Mouse (Mus musculus) heart, embryonic 15.5 days (tissue): ENCODE data around the gene Map2k7. TPM values are rescaled to one million over a fixed set of nuclear protein-coding genes. Genes with fewer than 3 reads are reported as not detected.

Source experiments
- ATAC-seq: fragments of 200-750 bp; cut with Nextera tagmentation; replicated peaks from 2 replicates; pipeline ENCODE4 v1.8.0; 2017; ENCODE audit warnings: low read depth, moderate TSS enrichment; ENCODE audit not compliant: insufficient number of reproducible peaks, insufficient read depth, low FRiP score
- H3K27ac ChIP-seq: fragments of 300-500 bp; sonication (generic); 2 replicates; pipeline ENCODE4 v1.5.1; 2015; ENCODE audit warnings: mild to moderate bottlenecking, inconsistent platforms
- H3K27me3 ChIP-seq: fragments of 300-500 bp; sonication (generic); 2 replicates; pipeline ENCODE4 v1.6.1; 2015; ENCODE audit warnings: inconsistent platforms
- H3K36me3 ChIP-seq: fragments of 300-500 bp; sonication (generic); 2 replicates; pipeline ENCODE4 v1.6.1; 2015; ENCODE audit warnings: mild to moderate bottlenecking, inconsistent platforms
- H3K4me1 ChIP-seq: fragments of 300-500 bp; sonication (generic); replicated peaks from 2 replicates; pipeline ENCODE4 v1.6.1; 2015; ENCODE audit warnings: inconsistent platforms
- H3K4me2 ChIP-seq: fragments of 300-500 bp; sonication (generic); 2 replicates; pipeline ENCODE4 v1.6.1; 2015; ENCODE audit warnings: inconsistent platforms, mild to moderate bottlenecking, moderate library complexity
- H3K4me3 ChIP-seq: fragments of 300-500 bp; sonication (generic); 2 replicates; pipeline ENCODE4 v1.5.1; 2015; ENCODE audit warnings: mild to moderate bottlenecking, inconsistent platforms
- H3K9ac ChIP-seq: fragments of 300-500 bp; sonication (generic); 2 replicates; pipeline ENCODE4 v1.6.1; 2015; ENCODE audit warnings: mild to moderate bottlenecking, inconsistent platforms
- H3K9me3 ChIP-seq: fragments of 300-500 bp; sonication (generic); replicated peaks from 2 replicates; pipeline ENCODE4 v1.6.1; 2016; ENCODE audit warnings: inconsistent platforms
- WGBS: fragments of 180-500 bp; shearing (Covaris S2); methylation state at CpG from one replicate; pipeline ENCODE4 v1.1.7; 2015; ENCODE audit warnings: mixed read lengths; 5-methylcytosine and 5-hydroxymethylcytosine counted together
- polyA plus RNA-seq: library from polyadenylated mRNA; unstranded; fragments of >200 nt; fragmentation: Nextera tagmentation; extraction: Ambion mirVana; gene quantifications from 2 replicates; pipeline ENCODE4 v1.2.1, GENCODE M21; 2015

The Map2k7 gene
- polyA plus RNA-seq, 1 experiment from 2014 or later = 21.0 TPM

GRCm38 (mm10) chr8:4212809-4213209 is 25.7 kb upstream of the Map2k7 start:
- no peak overlapping the region for H3K27ac ChIP-seq
- H3K9ac ChIP-seq = peak overlapping the region; percentile 36
- peak overlapping the region; percentile 47 for H3K4me3 ChIP-seq
- ATAC-seq = 0 out of 2 replicates have a peak, but pooled peaks have one; percentile 11
- WGBS = under 1% methylated on average over 25 of the region's 25 CpGs
- H3K4me2 ChIP-seq = peak overlapping the region; percentile 83
- peaks cover 47% of the 10 kb centered on the region for H3K27me3 ChIP-seq
- H3K36me3 ChIP-seq = 0 out of 2 replicates have a peak, but pooled peaks cover 3% of the 10 kb centered on the region
- H3K9me3 ChIP-seq = no peaks in the 10 kb centered on the region
- H3K4me1 ChIP-seq = peaks cover 35% of the 10 kb centered on the region

GRCm38 (mm10) chr8:4213210-4214005 is 25.1 kb upstream of the Map2k7 start:
- peak overlapping the region; percentile 83 for H3K4me2 ChIP-seq
- WGBS = 1% methylated on average over 18 of the region's 18 CpGs

GRCm38 (mm10) chr8:4214006-4214980 is 24.2 kb upstream of the Map2k7 start:
- ATAC-seq = peak; percentile 51
- H3K4me3 ChIP-seq = peak overlapping the region; percentile 47
- H3K27me3 ChIP-seq = peaks cover 57% of the 10 kb centered on the region

More at GRCm38 (mm10) chr8:4213210-4214005, 25.1 kb upstream of the Map2k7 start:
- Histone ChIP-seq H3K4me3 (peak overlapping the region; percentile 47), H3K4me1 (peaks cover 35% of the 10 kb centered on the region), H3K27ac (no peak overlapping the region; the same call in 1 of the 2 replicates), H3K9ac (peak overlapping the region; percentile 36), H3K9me3 (no peaks in the 10 kb centered on the region), H3K27me3 (peaks cover 53% of the 10 kb centered on the region), H3K36me3 (0 out of 2 replicates have a peak, but pooled peaks cover 3% of the 10 kb centered on the region)
- ATAC-seq = peak; percentile 43

GRCm38 (mm10) chr8:4216296-4216695 is 22.2 kb upstream of the Map2k7 start:
- H3K27ac ChIP-seq = no peak overlapping the region
- peaks cover 57% of the 10 kb centered on the region for H3K27me3 ChIP-seq
- peaks cover 35% of the 10 kb centered on the region for H3K4me1 ChIP-seq
- H3K4me2 ChIP-seq = peak overlapping the region; percentile 89
- peak overlapping the region; percentile 55 for H3K4me3 ChIP-seq
- ATAC-seq = no peak
- no peaks in the 10 kb centered on the region for H3K9me3 ChIP-seq
- no peaks in the 10 kb centered on the region for H3K36me3 ChIP-seq
- WGBS = 14% methylated on average over 18 of the region's 18 CpGs
- no peak overlapping the region for H3K9ac ChIP-seq

More at GRCm38 (mm10) chr8:4214006-4214980, 24.2 kb upstream of the Map2k7 start:
- no peak overlapping the region; the same call in 1 of the 2 replicates for H3K27ac ChIP-seq
- WGBS = 6% methylated on average over 33 of the region's 33 CpGs
- peaks cover 35% of the 10 kb centered on the region for H3K4me1 ChIP-seq
- peak overlapping the region; percentile 83 for H3K4me2 ChIP-seq
- H3K36me3 ChIP-seq = 0 out of 2 replicates have a peak, but pooled peaks cover 3% of the 10 kb centered on the region
- no peaks in the 10 kb centered on the region for H3K9me3 ChIP-seq
- H3K9ac ChIP-seq = peak overlapping the region; percentile 36; the same call in 1 of the 2 replicates

- peak within 1 kb of the TSS; percentile 89 for H3K4me2 ChIP-seq
- H3K4me1 ChIP-seq = peaks cover 35% of the 10 kb centered on the region
- H3K36me3 ChIP-seq = no peaks in the 10 kb centered on the region
- no peak within 1 kb of the TSS for H3K27ac ChIP-seq
- peak within 1 kb of the TSS; percentile 46 for H3K9ac ChIP-seq
- no peaks in the 10 kb centered on the region for H3K9me3 ChIP-seq
- 2% methylated on average over 44 of the region's 44 CpGs for WGBS
- no peak; the same call in 1 of the 2 replicates for ATAC-seq
- peak within 1 kb of the TSS; percentile 55 for H3K4me3 ChIP-seq
- H3K27me3 ChIP-seq = peaks cover 57% of the 10 kb centered on the region
These were observed 21.5 kb upstream of the Map2k7 start, which contains the start of gene Prr36 for GRCm38 (mm10) chr8:4216791-4217621. TSS of gene Prr36 (minus strand) at chr8:4217459.

GRCm38 (mm10) chr8:4219617-4220016 is 18.9 kb upstream of the Map2k7 start:
- no peak overlapping the region for H3K4me2 ChIP-seq
- no peak overlapping the region for H3K27ac ChIP-seq
- peaks cover 16% of the 10 kb centered on the region for H3K4me1 ChIP-seq
- no peak overlapping the region for H3K9ac ChIP-seq
- H3K36me3 ChIP-seq = no peaks in the 10 kb centered on the region
- no peaks in the 10 kb centered on the region for H3K9me3 ChIP-seq
- no peak for ATAC-seq
- H3K27me3 ChIP-seq = peaks cover 48% of the 10 kb centered on the region
- WGBS = 78% methylated on average over 3 of the region's 3 CpGs
- no peak overlapping the region for H3K4me3 ChIP-seq

- no peaks in the 10 kb centered on the region for H3K36me3 ChIP-seq
- ATAC-seq = no peak
- H3K27me3 ChIP-seq = peaks cover 44% of the 10 kb centered on the region
- no peak overlapping the region for H3K9ac ChIP-seq
- H3K4me2 ChIP-seq = no peak overlapping the region
- no peak overlapping the region for H3K4me3 ChIP-seq
- H3K9me3 ChIP-seq = no peaks in the 10 kb centered on the region
- peaks cover 11% of the 10 kb centered on the region for H3K4me1 ChIP-seq
- no peak overlapping the region for H3K27ac ChIP-seq
These were observed 16.5 kb upstream of the Map2k7 start for GRCm38 (mm10) chr8:4222059-4222458.

- Histone ChIP-seq H3K4me3 (peak overlapping the region; percentile 28), H3K9ac (no peak overlapping the region), H3K27ac (no peak overlapping the region), H3K27me3 (peaks cover 49% of the 10 kb centered on the region), H3K4me2 (peak overlapping the region; percentile 54), H3K9me3 (no peaks in the 10 kb centered on the region), H3K4me1 (peaks cover 9% of the 10 kb centered on the region), H3K36me3 (no peaks in the 10 kb centered on the region)
- peak; percentile 22; the same call in 1 of the 2 replicates for ATAC-seq
- 26% methylated on average over 4 of the region's 4 CpGs for WGBS
These were observed 12.2 kb upstream of the Map2k7 start for GRCm38 (mm10) chr8:4226323-4226722.

- no peak within 1 kb of the TSS for H3K9ac ChIP-seq
- peak within 1 kb of the TSS; percentile 54 for H3K4me2 ChIP-seq
- no peaks in the 10 kb centered on the region for H3K9me3 ChIP-seq
- 6% methylated on average over 33 of the region's 33 CpGs for WGBS
- H3K4me1 ChIP-seq = peaks cover 9% of the 10 kb centered on the region
- peaks cover 49% of the 10 kb centered on the region for H3K27me3 ChIP-seq
- peak; percentile 18; the same call in 1 of the 2 replicates for ATAC-seq
- H3K4me3 ChIP-seq = peak within 1 kb of the TSS; percentile 28
- no peak within 1 kb of the TSS for H3K27ac ChIP-seq
- no peaks in the 10 kb centered on the region for H3K36me3 ChIP-seq
These were observed 11.7 kb upstream of the Map2k7 start, which contains the start of gene Lrrc8e for GRCm38 (mm10) chr8:4226739-4227347. TSS of gene Lrrc8e (plus strand) at chr8:4226827.

GRCm38 (mm10) chr8:4227919-4228318 is 10.6 kb upstream of the Map2k7 start:
- Histone ChIP-seq H3K27me3 (peaks cover 49% of the 10 kb centered on the region), H3K9ac (no peak overlapping the region), H3K27ac (no peak overlapping the region), H3K4me2 (no peak overlapping the region), H3K9me3 (no peaks in the 10 kb centered on the region), H3K36me3 (no peaks in the 10 kb centered on the region), H3K4me1 (peaks cover 9% of the 10 kb centered on the region), H3K4me3 (no peak overlapping the region)
- no peak for ATAC-seq
- 85% methylated on average over 4 of the region's 4 CpGs for WGBS
